Mouse (Mus musculus) hematopoietic stem cell, adult 5-6 weeks (primary cell): ENCODE results near the gene Tfb1m. TPM values are rescaled to one million over a fixed set of nuclear protein-coding genes. Genes with fewer than 3 reads are reported as not detected.

ENCODE experiments used
- ATAC-seq, 2 experiments: fragments of 125-278 bp in 1 of 2; replicated peaks in 1 of 2; 2 replicates each; pipeline ENCODE4 v1.8.0; 2016 to 2017; ENCODE audit warnings: inconsistent platforms in 2 of 2, mild to moderate bottlenecking in 2 of 2, moderate number of reproducible peaks in 2 of 2, low read depth in 1 of 2, moderate TSS enrichment in 1 of 2; ENCODE audit not compliant: low FRiP score in 2 of 2, poor library complexity in 2 of 2, severe bottlenecking in 2 of 2, insufficient read depth in 1 of 2, low TSS enrichment in 1 of 2
- total RNA-seq: library from RNA; stranded (forward); fragments of 172-1452, 232-1000 nt; gene quantifications from 2 replicates; pipeline ENCODE4 v1.2.3, GENCODE M21; 2017

Tfb1m gene
- total RNA-seq, 1 experiment from 2014 or later: 18.6 TPM

DNA sequence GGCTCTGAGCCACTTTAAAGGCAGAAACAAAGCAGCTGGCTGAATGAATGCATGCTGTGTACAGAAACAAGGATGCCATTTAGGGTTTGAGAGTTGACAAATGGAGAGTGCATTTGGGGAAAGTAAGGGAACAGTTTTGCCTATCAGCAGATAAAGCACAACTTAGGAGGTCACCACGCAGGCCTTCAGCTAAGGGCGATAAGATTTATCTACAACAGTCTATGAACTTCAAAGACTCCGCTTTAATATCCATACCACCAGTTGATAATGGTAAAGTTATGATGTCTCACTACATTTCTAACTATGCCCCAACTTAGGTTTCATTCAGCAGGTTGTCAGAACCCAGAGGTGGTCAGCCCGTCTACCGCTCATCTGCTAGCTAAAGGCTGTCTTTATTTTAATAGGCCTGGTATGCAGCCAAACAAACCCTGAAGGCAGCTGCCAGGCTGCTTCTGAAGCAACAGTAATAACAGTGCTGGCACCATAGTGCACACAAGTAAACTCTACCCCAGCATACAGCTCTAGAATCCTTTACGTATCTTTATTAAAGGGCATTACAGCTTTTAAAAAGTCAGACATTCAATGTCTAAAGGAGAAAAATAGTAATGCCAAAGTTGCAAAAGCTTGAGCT is 29.6 kb downstream of the Tfb1m start:
- no peak for ATAC-seq

DNA sequence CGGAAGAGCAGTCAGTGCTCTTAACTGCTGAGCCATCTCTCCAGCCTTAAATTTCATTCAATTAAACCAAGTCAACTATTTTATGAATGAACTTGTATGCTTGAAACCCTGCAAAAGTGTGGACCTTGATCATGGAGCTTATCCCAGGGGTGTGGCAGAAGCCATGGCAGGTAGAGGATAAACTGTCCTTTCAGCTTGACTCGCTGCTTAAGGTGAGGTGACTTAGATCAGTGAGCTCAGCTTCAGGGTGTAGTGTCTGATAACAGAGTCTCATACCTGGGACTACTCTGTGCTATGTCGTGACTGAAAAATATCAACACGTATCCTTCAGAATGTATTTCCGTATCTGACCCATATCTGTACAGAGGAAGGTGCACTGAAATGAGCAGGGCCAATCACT is 37.2 kb downstream of the Tfb1m start:
- no peak for ATAC-seq

DNA sequence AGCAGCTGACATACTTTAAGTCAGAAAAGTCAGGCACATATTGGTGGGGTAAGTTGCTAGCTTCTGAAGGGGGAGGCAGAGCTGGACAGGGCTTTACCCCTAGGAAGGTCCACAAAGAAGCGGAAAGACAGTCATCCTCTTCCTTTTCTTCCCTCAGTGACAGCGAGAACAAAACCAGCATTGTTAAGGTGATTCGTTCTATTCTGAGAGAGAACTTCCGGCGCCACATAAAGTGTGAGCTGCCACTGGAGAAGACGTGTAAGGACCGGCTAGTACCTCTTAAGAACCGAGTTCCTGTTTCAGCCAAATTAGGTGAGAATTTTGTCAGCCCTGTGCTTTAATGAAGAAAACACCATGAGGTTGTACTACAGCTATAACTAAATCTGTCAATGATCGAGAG is 41.2 kb downstream of the Tfb1m start:
- ATAC-seq: peak; percentile 12 to 17; a peak in 2 of 4 replicates

DNA sequence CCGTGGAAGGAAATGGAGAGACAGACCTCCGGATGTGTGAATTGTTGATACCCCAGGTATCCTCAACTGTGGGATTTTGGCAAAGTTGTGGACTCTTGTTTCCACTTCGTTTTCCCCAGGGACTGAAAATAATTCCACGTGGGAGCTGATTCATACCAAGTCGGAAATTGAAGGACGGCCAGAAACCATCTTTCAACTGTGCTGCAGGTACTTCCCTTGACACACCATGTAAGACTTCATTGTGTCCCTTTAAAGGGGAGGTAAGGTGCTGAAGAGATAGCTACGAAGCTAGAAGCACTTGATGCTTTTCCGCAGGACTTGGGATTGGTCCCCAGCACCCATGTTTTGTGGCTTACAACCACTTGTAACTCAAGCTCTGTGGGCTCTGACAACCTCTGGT is 41.7 kb downstream of the Tfb1m start:
- ATAC-seq: no peak

DNA sequence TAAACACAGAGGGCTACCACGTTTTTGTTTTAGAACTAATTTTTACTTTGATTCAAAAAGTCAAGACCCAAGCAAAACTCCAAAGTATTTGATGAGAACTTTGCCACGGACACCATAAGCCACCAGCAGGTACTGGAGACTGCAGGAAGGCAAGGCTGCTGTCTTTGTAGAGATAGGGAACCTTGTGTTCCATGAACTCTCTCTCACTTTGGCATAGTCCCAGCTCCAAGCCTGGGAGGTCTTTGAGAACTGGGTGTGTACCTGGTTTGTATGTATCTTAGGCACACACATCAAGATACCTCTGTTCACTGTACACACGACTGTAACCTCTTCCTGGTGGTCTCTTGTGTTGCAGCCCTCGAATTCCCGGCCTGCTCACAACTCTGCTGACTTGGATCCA is 43.3 kb downstream of the Tfb1m start:
- ATAC-seq: no peak

DNA sequence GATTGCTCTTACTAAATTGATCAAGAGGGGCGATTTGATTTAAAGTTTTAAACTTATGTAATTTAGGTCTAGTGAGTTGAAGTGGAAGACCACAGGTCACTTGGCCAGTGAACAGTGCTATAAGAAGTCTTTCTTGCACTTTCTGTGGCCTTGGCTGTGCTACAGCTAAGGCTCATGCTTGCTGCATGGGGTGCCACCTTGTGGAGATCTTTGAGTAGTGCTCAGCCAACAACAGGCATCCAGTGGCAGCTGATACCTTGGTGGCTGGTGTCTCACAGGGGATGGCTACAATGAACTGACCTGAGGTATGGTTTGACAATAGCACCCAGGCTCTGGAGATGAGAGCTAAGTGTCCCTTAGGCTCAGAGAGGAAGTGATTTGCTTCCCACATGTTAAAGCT is 47.7 kb downstream of the Tfb1m start:
- peak; percentile 75 to 94 for ATAC-seq

DNA sequence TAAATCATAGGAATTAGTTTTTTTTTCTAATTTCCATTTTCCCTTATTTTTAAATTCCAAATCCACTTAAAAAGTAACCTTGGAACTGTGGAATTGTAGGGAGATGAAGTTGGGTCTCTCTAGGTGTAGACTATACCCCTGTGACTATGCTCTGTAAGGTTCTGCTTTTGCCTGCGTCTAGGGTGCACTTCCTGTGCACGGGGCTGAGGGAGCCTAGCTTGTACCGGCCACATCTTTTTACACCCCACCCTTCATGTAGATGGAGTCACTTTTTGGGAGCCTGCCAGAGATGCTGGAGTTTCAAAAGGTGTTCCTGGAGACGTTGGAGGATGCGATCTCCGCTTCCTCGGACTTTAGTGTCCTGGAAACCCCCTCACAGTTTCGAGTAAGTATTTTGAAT is 51.1 kb downstream of the Tfb1m start:
- peak; percentile 56 to 71; a peak in 1 of 4 replicates for ATAC-seq

DNA sequence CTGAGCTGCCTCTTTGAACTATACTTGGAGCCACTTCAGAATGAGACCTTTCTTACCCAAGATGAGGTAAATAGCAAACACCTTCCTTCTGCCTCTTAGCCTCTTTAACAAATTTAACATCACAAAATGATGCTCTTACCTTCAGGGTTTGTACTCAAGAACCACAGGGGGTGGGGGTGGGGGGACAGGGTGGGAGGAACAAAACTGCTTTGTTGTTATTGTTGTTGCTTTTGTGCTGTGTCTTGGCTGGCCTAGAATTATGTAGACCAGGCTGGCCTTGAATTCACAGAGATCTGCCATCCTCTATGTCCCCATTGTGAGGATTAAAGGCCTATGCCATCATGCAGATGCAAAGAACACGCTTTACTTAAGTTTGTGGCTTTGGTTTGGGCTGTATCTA is 51.9 kb downstream of the Tfb1m start:
- ATAC-seq: no peak

DNA sequence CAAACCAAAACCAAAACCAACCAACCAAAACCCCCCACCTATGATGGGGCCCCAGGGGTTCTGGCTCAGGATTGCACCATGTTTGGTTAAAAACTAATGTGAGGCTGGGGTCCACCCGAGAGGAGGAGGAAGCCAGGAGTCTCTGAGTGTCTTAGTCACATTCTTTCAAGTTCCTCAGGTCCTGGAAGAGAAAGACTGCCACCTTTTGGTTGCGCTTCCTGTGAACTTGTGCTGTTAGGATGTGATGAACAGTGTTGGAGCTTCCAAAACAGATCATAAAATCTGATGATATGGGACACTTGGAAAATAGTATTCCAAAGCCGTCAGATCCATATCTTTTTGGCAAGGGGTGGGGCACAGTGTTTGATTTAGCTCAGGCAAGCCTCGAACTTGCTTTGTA is 56.6 kb downstream of the Tfb1m start:
- no peak for ATAC-seq

DNA sequence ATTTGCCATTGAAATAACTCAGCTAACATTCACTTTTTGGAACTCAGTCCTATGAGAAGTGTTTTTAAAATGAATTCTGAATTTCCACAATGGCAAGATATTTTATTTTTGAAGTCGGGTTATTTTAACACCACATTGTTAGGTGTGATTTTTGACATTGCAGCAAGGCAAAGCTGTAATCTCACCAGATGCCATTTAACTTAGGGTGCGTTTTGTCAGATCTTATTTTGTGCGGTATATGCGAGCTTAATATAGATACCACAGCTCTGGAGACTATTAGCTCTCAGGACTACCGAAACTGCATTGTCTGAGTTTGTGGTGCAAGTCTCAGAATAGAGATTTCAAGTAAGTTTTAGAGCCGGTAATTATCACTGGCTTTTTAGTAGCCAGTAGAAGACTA is 57.5 kb downstream of the Tfb1m start:
- no peak for ATAC-seq

DNA sequence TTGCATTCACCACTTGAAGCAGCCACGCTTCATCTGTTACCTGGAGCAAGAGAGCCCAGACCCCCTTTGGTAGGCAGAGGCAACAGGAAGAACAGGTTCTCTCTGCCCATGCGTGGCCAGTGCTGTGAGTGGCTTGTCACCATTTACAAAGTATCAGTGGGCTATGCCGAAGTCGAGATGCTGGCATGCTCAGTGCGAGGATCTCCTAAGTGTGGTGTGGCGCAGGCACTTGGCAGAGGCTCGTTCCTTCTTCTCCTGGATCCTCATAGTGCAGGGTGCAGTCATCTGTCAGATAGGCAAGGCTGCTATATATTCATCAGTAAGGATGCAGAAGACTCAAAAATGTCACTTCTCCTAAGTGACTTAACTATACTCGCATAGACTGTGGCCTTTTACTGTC is 58.1 kb downstream of the Tfb1m start:
- no peak for ATAC-seq

DNA sequence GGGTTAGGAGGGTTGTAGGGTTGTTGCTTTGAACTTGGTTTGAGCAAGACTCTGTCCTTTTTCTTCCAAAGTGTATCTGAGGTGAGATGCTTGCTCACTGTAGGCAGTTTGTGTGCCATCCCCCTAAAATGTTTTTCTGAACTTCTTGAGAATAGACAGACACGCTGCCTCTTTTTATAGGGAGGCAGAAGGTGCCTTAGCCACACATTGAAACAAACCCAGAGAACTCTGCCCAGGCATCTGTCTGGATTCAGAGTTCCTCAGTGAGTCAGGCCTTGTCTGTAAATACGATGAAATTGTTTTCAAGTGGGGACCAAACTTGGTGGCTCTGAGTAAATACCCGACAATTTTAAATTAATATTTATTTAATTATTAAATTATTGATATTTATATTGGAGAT is 59.0 kb downstream of the Tfb1m start:
- ATAC-seq: no peak

DNA sequence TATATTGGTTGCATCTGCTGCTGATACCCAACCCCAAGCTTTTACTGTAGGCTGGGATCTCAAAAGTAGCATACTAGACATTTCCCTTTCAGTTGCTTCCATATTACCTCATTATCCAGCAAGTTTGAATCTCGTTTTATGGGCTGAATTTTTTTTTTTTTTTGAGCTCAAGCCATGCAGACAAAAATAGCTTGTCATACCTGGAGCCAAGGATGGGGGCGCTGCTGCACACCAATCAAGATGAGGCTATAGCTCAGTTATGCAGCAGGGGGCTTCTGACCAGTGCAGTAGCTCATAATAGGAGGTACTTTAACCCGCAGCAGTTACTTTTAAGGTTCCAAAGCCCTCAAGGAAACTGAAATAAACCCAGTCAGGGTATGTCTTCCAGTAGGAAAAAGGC is 59.5 kb downstream of the Tfb1m start:
- peak; percentile 54 to 72; a peak in 3 of 4 replicates for ATAC-seq

DNA sequence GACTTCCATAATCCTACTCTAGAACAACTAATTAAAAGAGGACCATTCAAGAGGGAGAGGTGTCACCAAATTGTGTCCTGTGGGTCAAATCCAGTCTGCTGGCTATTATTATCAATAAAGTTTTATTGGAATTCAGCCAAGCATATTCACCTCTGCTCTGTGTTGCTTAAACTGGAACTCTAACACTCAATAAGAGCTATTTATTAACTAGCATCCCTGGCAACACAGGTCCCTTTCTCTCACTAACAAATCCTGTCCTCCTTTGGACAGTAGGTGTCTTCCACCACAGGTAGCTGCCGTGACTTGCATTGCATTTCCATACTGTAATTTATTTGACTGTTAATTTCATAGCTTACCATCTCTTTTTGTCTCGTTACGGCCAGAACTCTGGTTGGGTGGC is 61.5 kb downstream of the Tfb1m start:
- no peak for ATAC-seq

DNA sequence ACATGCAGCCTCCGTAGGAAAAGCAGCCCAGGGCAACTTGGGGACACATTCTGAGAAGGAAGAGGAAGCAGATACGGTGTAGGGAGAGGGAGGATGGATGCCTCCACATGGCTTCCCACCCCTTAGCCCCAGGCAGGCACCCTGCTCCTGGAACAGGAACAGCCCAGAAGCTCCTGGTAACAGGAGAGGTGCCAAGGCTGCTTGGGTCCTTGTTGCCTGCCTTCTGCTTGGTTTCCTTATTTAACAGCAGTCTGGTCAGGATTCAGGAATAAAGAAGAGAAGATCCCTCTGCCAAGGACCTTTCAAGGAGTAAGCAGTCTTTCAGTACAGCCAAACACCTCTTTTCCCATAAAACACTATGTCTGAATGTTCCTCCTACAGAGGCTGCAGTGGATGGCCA is 62.0 kb downstream of the Tfb1m start:
- ATAC-seq: no peak

DNA sequence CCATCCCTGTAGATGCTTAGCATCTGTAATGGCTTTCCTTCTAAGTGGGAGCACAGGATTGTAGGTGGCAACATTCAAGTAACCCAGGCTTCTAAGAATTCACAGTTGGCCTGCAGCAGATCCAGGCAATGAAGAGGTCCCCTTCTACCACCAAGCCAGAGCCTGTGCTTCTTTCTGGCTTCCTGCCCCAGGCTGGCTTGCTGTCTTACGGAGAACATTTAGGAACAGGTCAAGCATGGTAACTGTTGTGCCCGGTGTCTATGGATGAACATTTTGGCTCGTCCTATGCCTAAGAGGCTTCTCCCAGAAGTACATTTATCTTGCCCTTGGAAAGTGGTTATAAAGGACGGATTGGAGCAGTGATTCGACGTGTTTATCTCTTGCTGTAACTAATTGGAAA is 65.9 kb downstream of the Tfb1m start:
- no peak for ATAC-seq

DNA sequence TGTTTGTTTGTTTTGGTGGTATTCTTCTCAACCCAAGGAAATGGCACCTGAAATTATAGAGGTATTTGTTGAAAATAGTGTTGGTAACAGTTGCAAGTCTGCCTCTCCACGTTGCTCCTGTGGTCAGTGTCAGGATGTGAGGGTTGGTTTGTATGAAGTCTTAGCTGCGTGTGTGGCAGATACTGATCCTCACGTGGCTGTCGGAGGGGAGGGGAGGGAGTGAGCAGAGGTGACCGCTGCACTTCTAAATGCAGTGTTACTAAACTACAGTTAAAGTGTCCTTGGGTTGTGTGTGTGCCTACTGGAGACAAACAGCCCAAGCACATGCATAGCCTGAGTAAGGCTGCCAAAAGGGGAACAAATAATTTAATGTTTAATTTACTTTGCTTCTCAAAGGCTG is 66.5 kb downstream of the Tfb1m start:
- peak; percentile 50 to 69 for ATAC-seq

DNA sequence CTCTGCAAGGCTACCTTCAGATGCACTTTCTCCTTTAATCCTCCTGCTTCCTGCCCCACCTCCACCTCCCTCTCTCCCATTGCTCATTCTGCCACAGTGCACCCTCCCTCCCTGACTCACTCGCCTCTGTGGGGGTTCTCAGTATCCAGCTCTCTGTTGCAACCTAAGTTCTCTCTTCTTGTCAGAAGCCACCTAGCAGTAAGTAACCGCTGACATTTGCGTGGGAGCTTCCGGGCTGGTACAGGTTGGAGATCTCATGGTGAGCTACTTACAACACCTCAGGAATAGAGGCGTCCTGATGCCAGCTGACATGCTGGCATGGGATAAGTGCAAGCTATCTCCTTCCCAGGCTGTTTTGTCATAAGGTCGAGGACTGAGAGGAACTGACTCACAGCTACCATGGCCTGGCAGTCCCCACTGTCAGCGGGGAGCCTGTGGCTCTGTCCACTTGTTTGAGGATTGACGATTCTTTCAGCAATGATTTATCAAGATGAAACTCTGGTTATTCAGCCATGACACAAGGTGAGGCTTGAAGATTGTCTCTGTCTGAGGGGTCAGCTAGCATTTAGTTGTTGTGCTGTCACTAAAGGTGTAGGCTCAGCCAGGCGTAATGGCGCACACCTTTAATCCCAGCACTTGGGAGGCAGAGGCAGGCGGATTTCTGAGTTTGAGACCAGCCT is 67.2 kb downstream of the Tfb1m start:
- ATAC-seq: peak in 1 of 2 experiments; percentile 29; a peak in 1 of 4 replicates
